Mouse (Mus musculus): Measurements from ENCODE around the gene Pcdh7.

DNA sequence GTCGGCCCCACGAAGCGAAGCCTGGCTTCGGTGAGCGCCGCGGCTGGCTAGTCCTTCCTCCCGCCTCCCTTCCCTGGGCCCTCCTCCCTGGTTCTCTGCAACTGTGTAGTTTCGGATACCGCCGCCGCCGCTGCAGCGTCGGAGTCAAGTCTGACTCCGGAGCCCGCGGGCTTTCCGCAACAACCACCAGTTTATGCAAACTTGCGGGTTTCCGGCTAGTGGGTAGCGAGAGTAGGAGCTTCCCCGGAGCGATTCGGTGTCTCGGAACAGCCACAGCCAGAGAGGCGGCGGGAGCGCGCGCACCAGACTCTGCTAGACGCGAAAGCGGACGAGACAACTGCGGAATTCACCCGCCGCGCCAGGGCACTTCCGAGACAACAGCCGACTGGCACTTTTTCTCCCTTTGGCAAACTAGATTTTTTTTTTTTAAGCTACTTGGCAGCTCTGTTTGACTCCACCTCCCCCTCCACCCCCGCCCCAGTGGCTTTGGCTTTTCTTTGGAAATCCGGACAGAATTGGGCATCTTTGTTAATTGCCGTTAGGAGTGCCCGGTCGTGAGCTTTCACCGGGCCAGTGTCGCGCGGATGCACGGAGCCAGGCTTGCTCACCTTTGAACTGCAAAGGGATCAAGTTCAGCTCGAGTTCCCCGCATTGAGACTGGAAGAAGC is 395 bp upstream of the Pcdh7 start:
- TF ChIP-seq CTCF (IDR thresholded peaks at IDR 0.05; ENCODE audit: control insufficient read depth, insufficient read depth, insufficient read length) = no peak
- no peak for TF ChIP-seq MAX (IDR thresholded peaks at IDR 0.05)
- TF ChIP-seq USF1 (IDR thresholded peaks at IDR 0.05; ENCODE audit: low read depth) = no peak
- TF ChIP-seq MYOG (IDR thresholded peaks at IDR 0.05; ENCODE audit: control insufficient read depth, extremely low read depth, insufficient read length) = no peak
- no peak for TF ChIP-seq CEBPB (IDR thresholded peaks at IDR 0.05; ENCODE audit: low read depth)
- no peak for TF ChIP-seq MYOD1 (IDR thresholded peaks at IDR 0.05; ENCODE audit: control insufficient read depth, insufficient read length, low read depth)

All from C2C12 (cell line).